Mouse (Mus musculus) layer of hippocampus, adult 2 months (tissue): ENCODE measurements around the gene Gal3st2c. TPM values are rescaled to one million over a fixed set of nuclear protein-coding genes. Genes with fewer than 3 reads are reported as not detected.
"Not testable (repeated sequence)": the region's sequence is repeated elsewhere in the genome, so short reads cannot be mapped to it uniquely, and the experiment has no call there.

Experiments
- DNase-seq, 2 experiments: peaks; one replicate each; pipeline ENCODE4 v3.0.0; 2022; ENCODE audit warnings: low spot score in 2 of 2
- H3K27ac ChIP-seq: fragments of 200-600 bp; 2 replicates; pipeline ENCODE4 v1.8.1; 2022
- H3K4me3 ChIP-seq: fragments of 200-600 bp; 2 replicates; pipeline ENCODE4 v1.8.1; 2022; ENCODE audit warnings: mild to moderate bottlenecking
- CTCF ChIP-seq: fragments of 200-600 bp; conservative IDR thresholded peaks from 2 replicates; pipeline ENCODE4 v1.8.1; 2022; ENCODE audit warnings: antibody characterized with exemption, mild to moderate bottlenecking, moderate library complexity
- long read RNA-seq, 2 experiments: library from polyadenylated mRNA; stranded (forward); transcript quantifications; one replicate each; pipeline ENCODE4 v2.0.0; 2021; ENCODE audit warnings: borderline mapping rate in 2 of 2
- total RNA-seq, 2 experiments: library from RNA; stranded (reverse); gene quantifications; 2 replicates each; pipeline ENCODE4 v1.2.3; 2021

The Gal3st2c gene
- total RNA-seq = under 1 TPM in 1 of 2 experiments, not detected in 1; 0.10 TPM
- long read RNA-seq, experiment 1 = 0 reads
- long read RNA-seq, experiment 2 = 0 reads

GRCm38 (mm10) chr1:93990209-93990608 lies at the start of gene Gal3st2c:
Gene Gal3st2c, plus strand, starts transcription at chr1:93990509.
- not testable (repeated sequence) for H3K4me3 ChIP-seq, DNase-seq, H3K27ac ChIP-seq

- DNase-seq, H3K27ac ChIP-seq, H3K4me3 ChIP-seq: not testable (repeated sequence)
These were observed 41.2 kb upstream of the Gal3st2c start for GRCm38 (mm10) chr1:93949087-93949486.

DNA sequence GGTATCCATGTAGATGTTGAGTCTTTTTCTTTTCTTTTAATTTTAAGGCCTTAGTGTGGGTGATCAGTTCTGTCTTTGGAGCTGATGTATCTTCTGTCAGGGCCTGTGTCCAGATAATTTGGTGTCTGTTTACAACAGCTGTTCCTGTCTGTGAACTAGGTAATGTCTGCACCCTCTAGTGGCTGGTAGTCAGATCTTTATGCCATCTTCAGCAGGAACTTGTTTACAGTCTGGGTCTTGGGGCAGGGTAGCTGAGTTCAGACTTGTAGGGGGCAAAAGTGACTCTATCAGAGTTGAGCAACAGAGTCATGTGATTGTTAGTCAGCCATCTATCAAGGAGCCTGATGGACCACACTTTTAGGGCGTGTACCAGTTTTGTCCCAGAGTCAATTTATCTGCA lies 23.8 kb upstream of the Gal3st2c start:
- not testable (repeated sequence) for H3K4me3 ChIP-seq, DNase-seq, H3K27ac ChIP-seq

DNA sequence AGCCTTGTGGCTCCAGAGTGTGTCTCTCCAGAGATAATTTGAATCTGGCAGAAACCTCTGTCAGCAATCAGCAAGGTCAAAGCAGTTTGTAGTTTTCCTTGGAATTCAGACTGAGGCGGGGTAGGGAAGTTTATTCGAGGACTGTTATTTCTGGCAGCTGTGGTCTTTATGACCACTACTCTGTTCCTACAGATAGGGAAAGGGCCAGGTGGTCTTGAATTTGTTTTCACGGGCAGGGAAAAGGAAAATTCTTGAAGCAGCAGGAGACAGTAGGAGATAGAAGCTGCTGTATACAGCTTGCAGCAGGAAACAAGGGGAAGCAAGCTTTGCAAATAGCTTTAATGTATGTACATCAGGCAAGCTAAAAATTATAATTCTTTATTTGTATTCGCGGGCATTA lies 19.9 kb upstream of the Gal3st2c start:
- H3K27ac ChIP-seq, H3K4me3 ChIP-seq, DNase-seq: not testable (repeated sequence)

DNA sequence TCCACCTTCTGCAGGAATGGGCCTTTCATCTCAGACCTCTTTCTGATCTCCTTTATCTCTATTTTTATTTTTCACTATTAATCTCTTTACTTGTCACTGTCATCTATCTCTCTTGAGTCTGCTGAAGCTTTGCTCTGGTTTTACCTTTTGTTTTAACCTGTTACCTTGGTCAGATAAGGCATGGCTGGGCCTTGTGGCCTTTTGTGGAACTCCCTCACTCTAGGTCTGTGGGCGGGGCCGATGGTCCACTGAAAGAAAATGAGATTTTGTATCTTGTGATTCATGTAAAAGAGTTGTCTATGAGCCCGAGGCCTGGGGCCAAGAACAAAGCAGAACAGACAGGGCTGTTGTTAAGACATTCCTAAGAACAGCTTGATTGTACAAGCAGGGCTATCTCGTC lies 19.5 kb upstream of the Gal3st2c start:
- not testable (repeated sequence) for DNase-seq, H3K4me3 ChIP-seq

DNA sequence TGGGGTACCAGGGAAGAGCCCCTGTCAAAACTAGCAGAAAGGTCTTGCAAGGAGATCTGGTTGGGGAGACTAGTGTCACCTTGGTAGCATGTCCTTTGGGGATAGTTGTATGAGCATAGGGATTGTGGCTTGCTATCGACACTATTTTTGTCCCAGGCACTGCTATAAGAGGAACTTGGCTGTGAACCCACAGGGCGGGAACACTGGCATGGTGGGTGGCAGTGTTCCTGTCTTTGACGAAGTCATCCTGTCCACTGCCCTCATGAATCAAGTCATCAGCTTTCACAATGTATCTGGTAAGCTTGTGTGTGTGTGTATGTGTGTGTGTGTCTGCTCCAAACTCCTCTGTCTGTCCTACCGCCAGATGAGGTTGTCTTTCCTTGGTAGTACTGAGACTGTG lies 14.5 kb upstream of the Gal3st2c start:
- DNase-seq, H3K4me3 ChIP-seq: not testable (repeated sequence)

More for the DNA sequence above, 19.5 kb upstream of the Gal3st2c start:
- H3K27ac ChIP-seq = not testable (repeated sequence)

GRCm38 (mm10) chr1:93978287-93978686 lies 12.0 kb upstream of the Gal3st2c start:
- not testable (repeated sequence) for H3K27ac ChIP-seq, DNase-seq, H3K4me3 ChIP-seq

More for the DNA sequence above, 14.5 kb upstream of the Gal3st2c start:
- not testable (repeated sequence) for H3K27ac ChIP-seq

GRCm38 (mm10) chr1:93980932-93981331 lies 9.4 kb upstream of the Gal3st2c start:
- DNase-seq, H3K4me3 ChIP-seq: not testable (repeated sequence)

GRCm38 (mm10) chr1:93986167-93986566 lies 4.1 kb upstream of the Gal3st2c start:
- H3K4me3 ChIP-seq = no peak overlapping the region
- DNase-seq = no peak
- H3K27ac ChIP-seq = no peak overlapping the region
- no peak for TF ChIP-seq CTCF

More at GRCm38 (mm10) chr1:93980932-93981331, 9.4 kb upstream of the Gal3st2c start:
- not testable (repeated sequence) for H3K27ac ChIP-seq

DNA sequence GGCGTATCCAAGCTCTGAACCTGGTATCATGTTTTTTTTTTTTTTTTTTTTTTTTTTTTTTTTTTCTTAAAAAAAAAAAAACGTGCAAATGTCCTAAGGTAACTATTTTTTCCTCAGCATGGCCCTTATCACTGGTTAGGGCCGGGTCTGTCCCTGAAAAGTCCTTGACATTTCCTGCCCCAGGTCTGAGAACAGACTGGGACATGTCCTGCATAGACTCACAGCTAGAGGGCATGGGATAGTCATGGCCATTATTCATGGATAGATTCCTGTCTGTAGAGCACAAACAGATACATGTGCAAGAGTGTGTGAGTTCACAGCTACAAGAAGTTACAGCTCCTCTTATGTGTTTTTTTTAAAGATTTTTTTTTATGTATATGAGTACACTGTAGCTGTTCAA lies 1.5 kb upstream of the Gal3st2c start:
- Histone ChIP-seq H3K4me3 (no peak overlapping the region), H3K27ac (no peak overlapping the region)
- DNase-seq = no peak
- TF ChIP-seq CTCF = peak; percentile 49

DNA sequence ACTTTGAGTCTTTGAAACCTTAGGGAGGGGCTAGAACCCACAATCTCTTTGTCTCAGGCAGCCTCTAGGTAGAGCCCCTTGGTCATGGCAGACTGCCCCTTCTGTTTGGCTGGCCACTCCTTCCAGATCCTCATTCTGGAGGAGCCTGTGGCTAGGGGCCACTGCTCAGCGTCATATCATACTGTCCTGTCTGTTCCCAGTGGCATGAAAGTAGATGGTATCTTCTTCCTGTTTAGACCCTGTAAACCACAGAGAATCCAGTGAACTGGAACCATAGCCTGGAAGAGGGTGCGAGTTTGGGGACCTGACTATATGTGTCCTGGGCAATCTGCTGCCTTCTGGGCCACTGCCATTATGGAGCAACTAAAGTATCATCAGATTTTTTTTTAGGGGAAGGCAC lies 759 bp downstream of the Gal3st2c start:
- DNase-seq, H3K27ac ChIP-seq, H3K4me3 ChIP-seq: not testable (repeated sequence)

DNA sequence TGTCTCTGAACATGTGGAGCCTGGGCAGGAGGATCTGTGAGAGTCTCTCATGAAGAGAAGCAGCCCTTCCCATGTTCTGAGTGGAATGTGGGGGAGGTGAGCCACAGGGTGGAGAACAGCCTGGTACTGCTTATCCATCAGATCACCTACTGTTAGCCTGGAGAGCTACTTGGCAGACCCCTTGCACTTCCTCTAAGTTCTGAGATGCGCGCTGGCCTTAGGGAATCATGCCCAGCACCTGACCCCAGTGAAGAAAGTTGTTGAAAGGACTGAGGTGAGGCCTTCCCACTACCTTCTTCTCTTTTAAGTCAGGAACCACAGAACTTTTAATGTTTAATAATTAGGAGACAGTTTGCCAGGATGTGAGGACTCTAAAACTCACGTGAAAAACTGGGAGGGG lies 1.2 kb downstream of the Gal3st2c start:
- not testable (repeated sequence) for DNase-seq, H3K4me3 ChIP-seq
- peak overlapping the region; percentile 71 for H3K27ac ChIP-seq

GRCm38 (mm10) chr1:94001023-94001422 lies 10.7 kb downstream of the Gal3st2c start:
- no peak for TF ChIP-seq CTCF
- DNase-seq = no peak
- Histone ChIP-seq H3K27ac (no peak overlapping the region), H3K4me3 (no peak overlapping the region)

- not testable (repeated sequence) for H3K4me3 ChIP-seq, DNase-seq, H3K27ac ChIP-seq
These were observed 15.7 kb downstream of the Gal3st2c start for GRCm38 (mm10) chr1:94005954-94006506.

DNA sequence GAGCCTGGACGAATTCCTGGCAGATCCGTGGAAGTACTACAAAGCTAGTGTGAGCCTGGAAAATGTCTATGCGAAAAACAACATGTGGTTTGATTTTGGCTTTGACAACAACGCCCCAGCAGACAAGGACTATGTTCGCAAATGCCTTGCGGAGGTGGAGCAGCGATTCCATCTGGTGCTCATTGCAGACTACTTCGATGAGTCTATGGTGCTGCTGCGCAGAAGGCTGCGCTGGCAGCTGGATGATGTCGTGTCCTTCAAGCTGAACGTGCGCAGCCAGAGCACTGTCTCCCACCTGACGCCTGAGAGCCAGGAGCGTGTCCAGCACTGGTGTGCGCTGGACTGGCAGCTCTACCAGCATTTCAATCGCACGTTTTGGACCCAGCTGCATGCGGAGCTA lies 18.5 kb downstream of the Gal3st2c start:
- DNase-seq = peak; percentile 70 to 89
- peak overlapping the region; percentile 75; the same call in 1 of the 2 replicates for H3K27ac ChIP-seq
- not testable (repeated sequence) for H3K4me3 ChIP-seq
